Mouse (Mus musculus) mesoderm, embryonic 11.5 days (tissue): ENCODE results near the gene Lmntd1.

Experiments used
- DNase-seq: peaks from one replicate; pipeline ENCODE4 v3.0.0-alpha.2; 2012; ENCODE audit warnings: low read depth, low spot score

The Lmntd1 gene

DNA sequence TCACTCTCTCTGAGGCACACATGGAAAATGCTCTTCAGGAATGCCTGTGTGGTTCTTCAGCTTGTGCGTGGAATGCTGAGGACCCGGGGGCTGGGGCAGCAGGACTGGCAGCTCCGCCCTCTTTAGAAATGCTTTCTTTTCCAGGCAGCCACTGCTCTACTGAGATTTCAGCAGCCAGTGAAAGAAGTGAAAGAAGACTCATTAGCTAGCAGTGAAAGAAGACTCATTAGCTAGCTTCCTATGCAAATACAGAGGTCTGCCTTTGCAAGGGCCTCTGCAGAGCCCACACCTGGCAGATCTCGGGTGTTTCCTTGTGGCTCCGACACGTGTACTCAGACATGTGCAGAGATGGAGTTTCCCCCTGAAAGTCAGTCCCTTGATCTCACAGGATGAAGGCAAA is 234.9 kb downstream of the Lmntd1 start:
- DNase-seq, result no peak

GRCm38 (mm10) chr6:145378689-145379088 is 235.4 kb downstream of the Lmntd1 start:
- DNase-seq, result no peak

GRCm38 (mm10) chr6:145374372-145374771 is 239.7 kb downstream of the Lmntd1 start:
- no peak for DNase-seq

DNA sequence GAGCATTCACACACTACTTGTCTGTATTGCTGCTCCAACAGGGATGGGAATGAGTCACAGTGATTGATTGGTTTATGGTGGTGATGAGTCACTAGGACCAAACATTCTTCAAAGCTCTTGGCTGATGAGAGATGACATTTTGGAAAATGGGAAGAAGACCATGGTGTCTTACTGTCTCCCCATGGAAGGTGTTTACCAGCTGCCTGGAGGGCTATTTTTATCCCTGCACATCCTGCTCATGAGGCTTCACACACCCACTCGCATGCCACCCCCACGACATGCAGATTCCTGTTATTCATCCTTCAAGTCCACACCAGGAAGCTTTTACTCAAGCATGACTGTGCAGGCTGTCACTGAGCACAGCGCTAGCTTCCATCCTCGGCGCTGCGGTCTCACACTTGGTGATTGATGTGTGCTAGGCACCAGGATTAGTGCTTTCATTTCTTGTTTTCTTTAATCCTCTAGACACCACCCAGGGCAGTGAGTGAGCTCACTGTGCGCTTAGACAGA is 240.4 kb downstream of the Lmntd1 start:
- DNase-seq, result peak; percentile 45

DNA sequence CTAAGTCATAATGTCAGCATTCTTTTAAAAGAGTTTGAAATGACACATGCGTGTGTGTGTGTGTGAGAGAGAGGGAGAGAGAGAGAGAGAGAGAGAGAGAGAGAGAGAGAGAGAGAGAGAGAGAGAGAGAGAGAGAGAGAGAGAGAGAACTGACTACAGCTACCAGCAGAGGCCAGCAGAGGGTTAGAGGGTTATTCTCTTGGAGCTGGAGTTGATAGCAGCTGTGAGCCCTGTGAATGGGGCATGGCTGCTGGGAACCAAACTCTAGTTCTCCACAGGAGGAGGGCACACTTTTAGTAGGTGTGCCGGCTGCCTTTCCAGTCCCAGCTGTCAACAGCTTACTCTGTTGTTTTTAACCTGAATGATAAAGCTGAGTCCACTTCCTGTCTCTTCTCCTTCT is 242.1 kb downstream of the Lmntd1 start:
- no peak for DNase-seq

DNA sequence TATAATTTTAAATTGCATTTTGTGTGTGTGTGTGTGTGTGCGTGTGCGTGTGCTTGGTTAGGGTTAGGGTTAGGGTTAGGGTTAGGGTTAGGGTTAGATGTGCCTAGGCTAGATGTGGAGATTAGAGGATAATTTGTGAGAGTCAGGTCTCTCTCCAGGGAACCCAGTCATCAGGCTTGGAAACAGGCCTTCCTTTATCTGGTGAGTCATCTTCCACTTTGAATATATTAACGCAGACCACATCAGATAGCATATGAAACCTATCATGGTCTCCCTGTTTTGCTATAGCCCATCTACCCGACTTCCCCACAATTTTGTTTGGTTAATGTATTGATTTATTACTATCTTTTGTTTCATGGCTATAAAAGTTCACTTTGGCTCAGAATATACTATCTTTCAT is 242.5 kb downstream of the Lmntd1 start:
- no peak for DNase-seq

DNA sequence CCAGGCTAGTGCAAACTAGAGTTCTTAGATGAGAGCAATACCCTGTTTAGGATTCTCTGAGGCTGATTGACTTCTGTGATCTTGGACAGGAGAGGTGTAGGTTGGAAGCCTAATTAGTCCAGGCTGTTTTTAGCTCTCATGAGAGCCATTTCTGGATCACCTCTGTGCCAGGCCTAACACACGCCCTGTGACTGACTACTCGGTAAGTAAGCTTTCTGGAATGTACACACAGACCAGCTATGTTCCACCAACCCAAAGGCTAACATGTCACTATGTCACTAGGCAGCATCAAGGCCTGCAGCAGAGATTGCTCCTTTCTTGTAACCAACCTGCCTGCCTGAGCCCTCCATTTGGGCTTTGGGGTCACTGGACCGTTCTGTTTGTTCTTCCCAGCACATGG is 243.8 kb downstream of the Lmntd1 start:
- no peak for DNase-seq

DNA sequence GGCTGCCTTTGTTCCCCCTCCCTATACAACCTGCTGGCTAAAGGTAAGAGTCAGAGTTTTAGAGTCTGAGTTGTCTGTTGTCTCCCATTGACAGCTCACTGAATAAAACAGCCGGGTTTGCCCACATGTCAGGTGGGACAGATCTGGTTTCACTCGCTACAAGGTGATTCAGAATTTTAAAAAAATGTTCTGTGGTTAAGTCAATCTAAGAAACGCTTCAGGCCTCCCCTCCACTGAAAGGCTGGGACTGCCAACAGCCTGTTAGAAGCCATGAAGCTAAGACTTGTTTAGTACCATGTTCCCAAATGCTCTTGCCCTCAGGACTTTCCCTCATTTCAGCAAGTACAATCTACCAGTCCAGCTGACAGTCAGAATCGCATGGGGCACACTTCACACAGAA is 244.8 kb downstream of the Lmntd1 start:
- DNase-seq, result no peak

DNA sequence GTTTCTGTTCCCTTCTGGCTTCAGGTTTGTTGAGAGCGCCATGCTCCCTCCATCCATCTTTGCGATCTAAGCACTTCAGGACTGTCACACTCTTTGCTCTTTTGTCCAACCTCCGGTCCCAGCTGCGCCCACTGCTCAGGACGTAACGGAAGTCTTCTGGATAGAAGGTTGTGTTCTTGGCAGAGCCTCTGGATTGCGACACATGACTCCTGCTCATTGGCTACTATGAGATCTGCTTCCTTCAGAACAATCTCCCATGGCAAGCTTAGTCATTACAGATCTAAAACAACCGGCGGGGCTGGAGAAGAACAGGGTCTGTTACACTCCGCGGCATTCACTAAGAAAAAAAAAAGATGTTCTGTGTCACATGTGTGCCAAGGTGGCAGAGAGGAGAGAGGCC is 247.6 kb downstream of the Lmntd1 start:
- no peak for DNase-seq

DNA sequence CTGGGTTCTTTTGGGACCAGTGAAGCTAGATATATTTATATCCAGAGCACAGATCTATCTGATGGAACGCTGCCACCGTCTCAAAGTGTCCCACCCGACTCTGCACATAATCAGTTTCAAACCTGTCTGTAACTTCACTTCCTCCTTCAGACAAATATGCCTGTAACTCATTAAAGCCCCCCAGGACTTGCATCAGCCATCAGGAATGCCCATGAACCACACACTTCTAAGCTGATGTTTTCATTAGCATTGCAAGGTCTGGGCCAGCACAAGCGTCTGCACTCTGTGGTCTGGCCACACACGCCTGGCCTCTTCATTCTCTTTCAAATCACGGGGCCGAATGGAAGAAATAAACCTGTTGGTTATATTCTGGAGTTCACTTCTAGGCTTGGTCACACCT is 250.4 kb downstream of the Lmntd1 start:
- DNase-seq, result no peak

DNA sequence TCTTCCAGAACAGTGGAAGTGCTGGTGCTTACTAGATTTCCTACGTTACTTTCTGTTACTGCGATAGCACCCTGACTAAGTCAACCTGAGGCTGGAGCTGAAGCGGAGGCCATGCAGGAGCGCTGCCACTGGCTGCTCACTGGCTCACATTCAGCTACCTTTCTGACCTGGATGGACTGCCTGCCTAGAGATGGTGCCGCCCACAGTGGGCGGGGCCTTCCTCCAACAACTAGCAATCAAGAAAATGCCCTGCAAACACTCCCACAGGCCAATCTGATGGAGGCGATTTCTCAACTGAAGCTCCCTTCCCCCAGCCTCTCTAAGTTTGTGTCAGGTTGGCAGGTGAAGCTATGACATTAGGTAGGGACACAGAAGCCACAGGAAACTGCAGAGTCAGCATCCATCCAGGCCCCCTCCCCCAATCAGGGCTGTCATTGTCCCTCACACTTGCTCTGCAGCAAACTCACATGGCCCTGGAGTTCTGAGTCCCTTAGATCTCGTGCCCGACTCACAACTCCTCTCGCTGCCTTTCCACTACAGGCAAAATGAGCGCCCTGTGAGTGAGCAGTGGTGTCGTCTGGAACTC is 252.9 kb downstream of the Lmntd1 start:
- no peak for DNase-seq

- DNase-seq, result peak; percentile 83
Observed at GRCm38 (mm10) chr6:145359470-145360430, 254.4 kb downstream of the Lmntd1 start.

DNA sequence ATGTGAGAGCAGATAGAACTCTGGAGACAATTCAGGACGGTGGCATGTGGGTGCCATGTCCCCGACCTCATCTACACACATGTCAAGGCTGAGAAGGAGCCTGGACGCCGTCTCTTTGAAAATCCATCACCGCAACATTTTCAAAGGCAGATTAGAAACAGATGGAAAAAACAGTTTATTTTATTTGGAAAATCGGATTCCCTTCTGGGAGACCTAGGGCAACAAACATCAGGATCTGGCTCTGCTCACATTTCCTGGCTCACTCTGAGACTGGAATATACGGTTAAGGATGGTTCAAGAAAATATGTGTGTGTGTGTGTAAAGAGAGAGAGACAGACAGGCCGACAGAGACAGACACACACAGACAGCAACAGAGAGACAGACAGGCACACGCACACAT is 256.1 kb downstream of the Lmntd1 start:
- no peak for DNase-seq

GRCm38 (mm10) chr6:145353806-145354205 is 260.3 kb downstream of the Lmntd1 start:
- no peak for DNase-seq

- DNase-seq, result no peak
Observed at GRCm38 (mm10) chr6:145352705-145353104, 261.4 kb downstream of the Lmntd1 start.

DNA sequence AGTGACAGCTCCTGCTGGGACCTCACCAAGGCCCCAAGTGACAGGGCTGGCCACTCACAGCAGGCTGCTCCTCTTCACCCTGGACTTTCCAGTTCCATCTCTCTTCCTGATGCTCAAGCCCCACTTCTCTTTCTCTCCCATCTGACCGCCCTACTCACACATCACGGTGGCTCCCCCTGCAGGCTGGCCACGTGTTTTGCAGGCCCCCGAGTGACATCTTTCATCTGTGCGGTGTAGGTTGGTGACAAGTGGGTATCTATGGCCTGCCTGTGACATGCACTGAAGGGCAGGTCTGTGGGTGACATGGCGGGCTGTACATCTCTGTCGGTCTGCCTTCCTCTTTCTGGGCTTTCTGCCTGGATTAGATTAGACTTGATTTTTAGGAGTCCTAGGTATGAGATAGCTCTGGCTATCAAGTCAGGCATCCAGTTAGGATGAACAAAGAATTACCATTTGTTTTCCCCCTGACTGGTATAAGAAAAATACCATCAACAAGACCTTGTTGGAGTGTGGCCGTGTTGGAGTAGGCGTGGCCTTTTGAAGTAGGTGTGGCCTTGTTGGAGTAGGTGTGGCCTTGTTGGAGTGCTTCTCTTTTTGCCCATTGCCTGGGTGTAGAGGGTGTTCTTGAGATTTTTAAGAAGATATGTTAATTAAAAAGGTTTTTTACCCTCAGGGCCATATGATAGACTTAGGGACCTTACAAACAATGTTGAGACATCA is 265.8 kb downstream of the Lmntd1 start:
- no peak for DNase-seq

GRCm38 (mm10) chr6:145347641-145348040 is 266.5 kb downstream of the Lmntd1 start:
- no peak for DNase-seq

DNA sequence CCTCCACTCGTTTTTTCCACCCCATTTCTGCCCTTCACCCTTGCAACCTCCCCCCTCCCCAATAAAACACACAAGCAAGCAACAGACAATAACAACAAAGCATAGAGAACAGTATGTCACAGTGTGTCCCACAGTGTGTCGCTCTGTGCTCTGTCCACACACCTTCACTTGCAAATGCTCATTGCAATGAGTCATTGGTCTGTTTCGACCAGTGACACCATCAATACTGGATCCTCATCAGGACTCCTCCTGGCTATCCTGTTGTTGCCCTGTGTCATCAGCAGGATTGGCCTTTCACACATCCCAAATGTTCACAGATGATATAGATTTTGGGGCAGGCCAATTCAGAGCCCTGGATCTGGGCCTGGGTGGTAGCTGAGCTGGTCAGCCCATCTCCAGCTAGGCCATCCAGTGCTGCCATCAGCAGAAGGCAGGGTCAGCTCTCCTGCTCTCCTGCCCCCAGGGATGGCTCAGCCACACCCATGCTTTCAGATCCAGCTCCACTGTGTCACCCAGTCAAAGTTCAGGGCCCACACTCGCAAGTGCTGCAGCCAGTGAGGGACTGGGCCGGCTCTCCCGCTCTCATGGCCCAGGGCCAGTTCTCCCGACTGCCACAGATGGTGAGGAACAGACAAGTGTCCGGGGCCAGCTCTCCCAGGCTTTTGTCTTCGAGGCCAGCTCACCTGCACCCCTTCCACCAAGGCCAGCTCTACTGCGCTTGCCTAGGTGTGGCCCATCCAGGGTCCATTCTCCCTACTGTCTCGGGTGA is 267.1 kb downstream of the Lmntd1 start:
- no peak for DNase-seq

DNA sequence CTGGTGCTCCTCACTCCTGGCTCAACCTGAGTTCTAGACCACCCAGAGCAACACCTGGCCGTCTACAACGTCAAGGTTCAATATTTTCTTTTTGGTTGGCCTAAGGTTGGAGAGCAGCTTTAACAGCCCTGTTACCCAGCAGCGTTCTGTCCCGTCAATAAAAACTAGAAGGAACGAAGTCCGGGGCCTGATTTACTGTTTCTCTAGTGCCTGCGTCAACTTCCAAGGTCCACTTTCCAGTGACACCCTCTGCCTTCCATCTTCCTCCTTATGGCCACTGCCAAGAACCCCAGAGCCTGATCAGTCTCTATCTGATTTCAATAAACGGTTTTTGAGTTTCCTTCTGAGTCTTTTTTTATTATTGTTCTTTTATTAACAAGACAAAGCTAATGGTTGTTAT is 267.8 kb downstream of the Lmntd1 start:
- no peak for DNase-seq

DNA sequence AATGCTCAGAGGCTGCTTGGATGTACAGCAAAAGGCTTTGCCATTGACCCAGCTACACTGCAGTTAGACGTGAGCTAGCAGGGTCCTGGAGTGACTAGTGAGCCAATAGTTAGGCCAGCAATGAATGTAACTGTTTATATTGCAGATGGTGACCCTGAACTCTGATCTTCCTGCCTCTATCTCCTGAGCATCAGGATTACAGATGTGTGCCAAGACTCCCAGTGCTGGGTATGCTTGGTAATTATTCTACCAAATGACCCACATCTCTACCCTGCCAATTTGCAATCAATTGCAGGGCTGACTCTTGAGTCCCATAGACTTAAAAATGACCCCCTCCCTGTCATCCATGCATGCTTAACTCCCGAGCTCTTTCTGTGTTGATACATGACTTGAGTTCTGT is 269.4 kb downstream of the Lmntd1 start:
- DNase-seq, result no peak

DNA sequence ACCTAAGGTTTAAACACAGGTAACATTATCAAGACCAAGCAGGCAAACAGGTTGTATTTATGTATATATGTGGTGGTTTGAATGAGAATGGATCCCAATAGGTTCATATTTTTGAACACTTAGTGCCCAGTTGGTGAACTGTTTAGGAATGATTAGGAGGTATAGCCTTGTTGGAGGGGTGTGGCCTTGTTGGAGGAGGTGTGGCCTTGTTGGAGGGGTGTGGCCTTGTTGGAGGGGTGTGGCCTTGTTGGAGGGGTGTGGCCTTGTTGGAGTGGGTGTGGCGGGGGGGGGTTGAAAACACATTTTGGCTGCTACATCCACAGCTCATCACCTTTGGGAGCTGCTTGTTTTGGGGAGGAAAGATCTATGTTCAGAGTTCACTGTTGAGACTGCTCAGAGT is 270.7 kb downstream of the Lmntd1 start:
- no peak for DNase-seq

- no peak for DNase-seq
Observed at GRCm38 (mm10) chr6:145342836-145343235, 271.3 kb downstream of the Lmntd1 start.
